Mouse (Mus musculus) mesoderm, embryonic 11.5 days (tissue): Measurements from ENCODE around the gene Prm1.
"Not testable (repeated sequence)": the region's sequence is repeated elsewhere in the genome, so short reads cannot be mapped to it uniquely, and the experiment has no call there.

Experiments used
- DNase-seq: peaks from one replicate; pipeline ENCODE4 v3.0.0-alpha.2; 2012; ENCODE audit warnings: low read depth, low spot score

The Prm1 gene

DNA sequence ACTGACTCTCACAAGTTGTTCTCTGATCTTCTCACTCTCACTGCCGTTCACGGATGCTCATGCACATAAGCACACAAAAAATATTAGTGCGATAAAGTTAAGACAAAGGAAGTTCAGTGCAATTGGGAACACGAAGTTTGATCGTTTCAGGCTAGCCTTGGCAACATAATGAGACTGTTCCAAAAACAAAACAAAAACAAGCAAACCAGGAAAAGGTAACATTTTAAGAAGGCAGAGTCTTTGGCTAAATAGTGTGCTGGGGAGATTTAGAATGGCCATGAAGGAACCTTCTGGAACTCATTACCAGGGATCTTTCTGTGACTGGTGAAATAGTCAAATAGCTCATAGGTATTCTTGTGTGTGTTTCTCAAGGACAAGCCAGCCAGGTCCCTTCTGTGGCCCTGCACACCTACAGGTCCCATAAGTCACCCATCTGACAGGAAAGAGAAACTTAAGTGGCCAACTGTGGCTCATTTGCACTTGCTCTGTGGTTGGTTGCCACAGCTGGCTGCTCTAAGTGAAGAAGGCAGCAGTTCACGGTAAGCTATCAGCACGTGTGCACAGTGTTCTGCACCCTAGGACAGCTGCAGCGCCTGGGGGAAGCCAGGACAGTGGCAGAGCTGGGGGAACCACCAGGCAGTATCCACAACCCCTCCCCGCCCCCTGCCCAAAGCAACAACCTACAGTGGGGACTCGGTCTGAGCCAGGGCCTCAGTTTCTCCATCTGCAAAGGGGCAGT lies at the start of gene Prm1:
TSS of gene Prm1 (minus strand) at position 51 of the 739 bp plus-strand sequence.
- DNase-seq, result no peak

DNA sequence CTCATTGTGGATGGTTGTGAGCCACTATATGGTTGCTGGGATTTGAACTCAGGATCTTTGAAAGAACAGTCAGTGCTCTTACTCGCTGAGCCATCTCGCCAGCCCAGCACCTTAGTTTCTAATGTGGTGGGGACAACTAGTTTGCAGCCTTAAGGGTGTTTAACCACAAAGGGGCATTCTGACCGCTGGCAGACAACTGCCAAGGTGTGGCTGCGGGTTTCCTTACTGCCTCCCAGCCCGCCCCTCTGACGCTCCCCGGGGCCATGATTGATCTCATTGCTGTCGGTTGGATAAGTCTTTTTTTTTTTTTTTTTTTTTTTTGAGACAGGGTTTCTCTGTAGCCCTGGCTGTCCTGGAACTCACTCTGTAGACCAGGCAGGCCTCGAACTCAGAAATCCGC lies 46.6 kb upstream of the Prm1 start:
- DNase-seq, result not testable (repeated sequence)

DNA sequence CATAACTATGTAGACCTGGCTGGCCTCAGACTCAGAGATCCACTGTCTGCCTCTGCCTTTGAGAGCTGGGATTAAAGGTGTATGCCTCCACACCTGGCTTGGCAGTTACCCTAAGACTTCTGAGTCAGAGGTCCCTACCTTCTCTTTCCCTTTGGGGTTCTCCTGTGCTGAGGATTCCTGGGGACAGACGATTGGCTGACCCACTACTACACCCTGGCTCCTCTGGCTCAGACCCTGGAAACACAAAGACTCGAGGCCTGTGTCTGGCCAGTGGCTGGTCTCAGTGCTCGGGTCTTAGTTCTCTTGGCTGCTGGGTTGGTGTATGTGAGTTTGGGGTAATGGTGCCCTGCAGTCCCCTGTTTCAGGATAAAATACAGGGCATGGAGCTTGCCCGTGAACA lies 45.3 kb upstream of the Prm1 start:
- no peak for DNase-seq

DNA sequence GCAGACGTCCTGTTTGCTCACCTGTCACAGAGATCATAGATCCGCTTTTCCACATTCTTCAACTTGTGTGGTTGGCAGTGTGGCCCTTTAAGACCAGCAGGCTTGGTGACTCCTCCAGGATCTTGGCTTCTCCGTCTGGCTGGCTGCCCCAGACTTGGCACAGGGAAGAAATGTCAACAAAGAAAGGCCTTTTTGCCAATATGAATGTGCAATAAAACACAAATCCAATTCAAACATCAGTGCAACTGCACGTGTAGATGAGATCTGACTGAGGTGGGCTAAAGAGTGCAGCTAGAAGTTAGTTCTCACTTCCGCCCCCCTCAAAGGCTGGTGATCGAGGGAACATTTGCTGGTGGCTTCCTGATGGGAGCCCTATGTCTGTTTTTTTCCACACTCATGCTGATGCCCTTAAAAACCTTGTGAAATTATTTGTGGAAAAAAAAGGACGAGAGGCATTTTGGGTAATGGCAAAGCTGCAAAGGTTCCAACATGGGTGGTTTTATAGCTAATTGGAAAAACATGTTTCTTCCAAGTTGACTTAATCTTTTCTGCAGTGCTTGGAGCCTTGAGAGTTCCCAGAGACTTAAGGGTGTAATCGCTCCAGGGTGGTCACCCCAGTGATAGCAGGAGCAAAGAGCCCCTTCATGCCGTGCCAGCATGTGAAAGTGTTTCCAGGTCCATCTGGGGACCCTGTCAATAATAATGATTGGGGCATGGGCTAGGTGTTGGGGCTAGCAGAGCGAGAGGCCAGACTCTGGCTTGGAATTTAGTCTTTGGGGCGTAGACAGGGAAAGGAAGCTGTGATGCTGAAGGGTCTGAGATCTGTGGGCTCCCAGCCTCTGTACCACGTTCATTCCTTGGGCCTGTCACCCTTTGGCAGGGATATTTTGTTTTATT lies 44.6 kb upstream of the Prm1 start:
- DNase-seq, result no peak

DNA sequence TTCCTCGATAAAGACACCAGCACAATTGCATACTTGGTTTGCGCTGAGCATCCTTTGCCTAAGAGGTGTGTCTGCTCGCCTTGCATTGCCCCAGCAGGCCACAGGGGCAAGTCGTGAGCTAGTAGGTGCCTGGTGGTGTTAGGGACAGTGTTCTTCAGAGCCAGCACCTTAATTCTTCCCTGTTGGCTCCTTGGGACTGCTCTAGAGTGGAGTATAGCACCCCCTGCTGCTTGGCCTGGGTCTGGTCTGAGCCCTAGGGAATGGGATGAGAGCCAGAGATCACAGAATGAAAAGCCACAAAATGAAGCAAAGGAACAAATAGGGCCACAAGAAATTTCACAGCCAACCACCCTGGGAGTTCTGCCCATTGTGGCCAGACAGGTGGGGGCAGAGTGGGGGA lies 40.9 kb upstream of the Prm1 start:
- DNase-seq, result no peak

DNA sequence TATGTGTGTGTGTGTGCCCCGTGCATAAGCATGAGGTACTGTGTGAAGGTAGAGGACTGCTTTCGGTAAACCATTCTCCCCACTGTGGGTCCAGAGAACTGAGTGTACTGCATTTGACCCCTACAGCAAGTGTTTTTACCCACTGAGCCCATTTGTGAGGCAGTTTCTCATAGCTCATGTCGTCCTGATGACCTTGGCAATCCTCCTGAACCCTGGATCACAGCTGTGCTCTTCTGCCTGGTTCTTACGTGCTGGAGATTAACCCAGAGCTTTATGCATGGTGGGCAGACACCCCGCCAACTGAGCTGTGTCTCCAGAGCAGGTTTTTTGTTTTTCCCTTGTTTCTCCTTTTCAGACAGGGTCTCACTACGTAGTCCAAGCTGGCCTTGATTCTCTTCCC lies 40.3 kb upstream of the Prm1 start:
- DNase-seq, result no peak

DNA sequence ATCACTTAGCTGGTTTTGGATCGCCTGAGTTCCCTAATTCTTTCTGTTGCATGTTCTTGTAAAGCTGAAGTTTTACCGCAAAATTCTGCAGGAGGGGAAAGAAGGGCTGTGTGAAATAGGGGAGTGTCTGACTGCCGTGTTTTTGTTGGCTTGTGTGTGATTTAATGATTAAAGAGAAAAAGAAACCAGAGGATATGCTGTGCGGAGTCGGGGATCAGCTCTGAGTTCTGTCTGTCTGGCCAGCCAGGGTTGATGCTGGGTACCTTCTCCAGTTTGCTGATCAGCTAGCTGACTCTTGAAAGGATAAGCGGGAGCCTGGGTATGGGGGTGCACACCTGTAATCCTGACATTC lies 38.7 kb upstream of the Prm1 start:
- DNase-seq, result no peak

DNA sequence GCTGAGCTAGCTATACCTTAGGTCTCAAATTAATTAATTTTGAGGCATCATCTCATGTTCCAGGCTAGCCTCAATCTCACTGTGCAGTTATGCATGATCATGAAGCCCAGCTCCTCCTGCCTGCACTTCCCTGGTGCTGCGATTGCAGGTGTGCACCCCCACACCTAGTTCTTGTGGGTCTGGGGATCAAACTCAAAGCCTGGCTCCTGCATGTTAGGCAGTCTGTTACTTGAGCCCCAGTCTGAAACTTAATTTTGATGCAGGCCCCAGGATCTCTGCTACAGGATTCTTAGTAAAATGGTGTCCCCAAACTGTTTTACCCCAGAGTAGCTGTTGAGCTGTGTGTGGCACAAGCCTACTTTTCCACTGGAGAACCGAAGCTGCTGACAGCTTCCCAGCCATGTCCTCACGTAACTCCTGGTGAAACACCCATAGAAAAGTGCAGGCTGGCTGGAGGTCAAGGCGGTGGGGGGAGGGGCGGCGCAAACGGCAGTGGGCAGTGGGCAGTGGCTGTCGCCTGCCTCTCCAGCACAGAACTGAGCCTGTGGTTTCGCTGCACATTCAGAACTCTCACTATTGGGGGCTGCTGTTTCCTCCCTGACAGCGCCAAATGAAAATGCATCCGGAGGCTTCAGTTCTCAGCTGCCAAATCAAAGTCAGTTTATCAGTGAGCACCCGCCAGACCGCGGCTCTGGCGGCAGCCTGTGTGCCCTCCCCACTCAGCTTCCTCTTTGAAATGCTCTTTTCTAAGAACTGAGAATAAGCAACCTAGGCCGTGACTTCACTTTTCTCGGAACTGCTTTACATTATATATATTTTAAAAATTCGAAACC lies 38.1 kb upstream of the Prm1 start:
- DNase-seq, result no peak

DNA sequence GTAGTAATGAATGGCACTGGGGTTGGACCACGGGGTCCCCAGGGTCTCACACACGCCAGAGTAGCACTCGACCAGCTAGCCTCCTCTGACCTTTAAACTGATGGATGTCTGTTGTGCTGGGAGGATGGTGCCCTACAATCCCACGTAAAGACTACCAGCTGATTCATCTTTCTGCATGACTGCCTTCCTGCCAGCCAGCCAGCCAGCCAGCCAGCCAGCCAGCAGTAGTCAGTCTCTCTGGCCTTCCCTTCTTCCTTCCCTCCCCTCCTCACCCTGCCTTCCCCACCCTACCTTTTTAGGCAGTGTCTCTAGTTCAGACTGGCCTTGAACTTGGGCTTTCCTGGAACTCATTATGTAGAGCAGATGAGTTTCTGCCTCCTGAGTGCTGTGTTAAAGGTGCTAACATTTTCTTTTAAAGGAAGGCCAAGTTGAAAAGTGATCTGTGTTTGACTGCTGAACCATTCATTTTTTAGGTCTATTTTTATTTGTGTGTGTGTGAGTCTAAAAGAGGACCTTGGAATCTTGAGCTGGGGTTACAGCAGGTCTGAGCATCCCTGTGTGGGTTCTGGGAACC lies 36.7 kb upstream of the Prm1 start:
- no peak for DNase-seq

DNA sequence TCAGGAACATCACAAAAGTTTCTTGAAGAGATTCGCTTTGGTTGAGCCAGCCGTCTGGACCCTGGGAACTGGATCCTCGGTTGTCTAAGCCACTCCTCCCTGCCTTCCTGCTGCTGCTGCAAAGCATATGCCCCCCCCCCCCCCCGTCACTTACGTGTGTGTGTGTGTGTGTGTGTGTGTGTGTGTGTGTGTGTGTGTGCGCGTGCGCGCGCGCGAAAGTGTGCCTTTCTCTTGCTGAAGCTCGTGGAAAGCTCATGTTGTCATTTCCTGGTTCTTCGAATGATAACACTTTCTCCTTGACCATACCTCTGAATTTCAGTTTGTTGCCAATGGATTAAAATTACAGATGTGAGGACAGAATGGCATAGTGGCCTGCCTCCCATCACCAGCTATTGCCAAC lies 34.4 kb upstream of the Prm1 start:
- DNase-seq, result no peak

DNA sequence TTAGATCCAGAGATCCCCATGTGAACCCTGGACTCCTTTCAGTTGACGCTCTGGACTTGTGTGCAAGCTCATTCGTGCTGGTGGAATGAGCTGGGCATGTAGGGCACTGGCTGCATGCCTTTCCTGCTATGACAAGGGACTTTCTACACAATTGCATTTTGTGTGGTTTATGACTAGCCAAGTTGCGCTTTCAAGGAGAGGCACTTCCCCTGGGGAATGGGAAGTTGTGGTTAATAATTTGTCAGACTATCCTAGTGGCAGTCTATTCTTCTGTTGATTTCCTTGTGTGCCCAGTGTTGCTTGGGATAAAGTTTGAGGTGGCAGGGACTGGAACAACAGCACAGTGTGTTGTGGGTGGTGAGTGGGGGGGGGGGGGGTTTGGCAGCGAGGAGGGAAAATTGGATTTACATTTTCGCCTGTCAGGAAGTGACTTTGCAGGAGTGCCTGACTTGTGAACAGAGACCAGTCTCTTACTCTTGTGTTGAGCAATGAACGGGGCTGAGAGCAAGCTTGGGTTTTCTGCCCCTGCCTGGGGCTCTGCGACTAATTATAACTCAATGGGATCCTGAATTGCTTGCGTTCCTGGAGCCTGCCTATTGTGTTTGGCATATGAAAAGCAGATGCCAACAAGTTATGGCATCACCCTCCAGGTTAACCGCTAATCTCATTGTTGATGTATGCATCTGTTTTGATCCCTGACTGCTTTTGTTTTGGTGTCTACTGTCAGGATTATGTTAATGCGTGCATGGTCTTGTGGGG lies 33.0 kb upstream of the Prm1 start:
- DNase-seq, result peak; percentile 27

DNA sequence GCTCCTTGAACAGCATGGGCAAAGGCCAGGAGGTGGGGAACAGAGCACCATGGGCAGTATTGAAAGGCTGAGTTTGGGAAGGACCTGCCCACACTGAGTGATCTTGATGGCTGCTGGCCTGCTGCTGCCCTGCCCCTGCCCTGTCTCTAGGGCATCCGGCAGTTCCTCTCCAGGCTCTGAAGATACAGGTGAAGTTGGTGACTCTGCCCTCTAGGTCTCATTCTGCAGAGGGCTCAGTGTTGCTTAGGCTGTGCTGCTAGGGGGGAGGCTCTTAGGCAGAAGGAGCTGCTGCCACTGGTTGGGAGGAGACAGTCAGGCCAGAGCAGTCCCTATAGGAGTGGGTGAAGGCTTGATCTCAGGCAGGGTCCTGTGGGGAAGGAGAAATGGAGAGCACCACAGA lies 32.3 kb upstream of the Prm1 start:
- no peak for DNase-seq

DNA sequence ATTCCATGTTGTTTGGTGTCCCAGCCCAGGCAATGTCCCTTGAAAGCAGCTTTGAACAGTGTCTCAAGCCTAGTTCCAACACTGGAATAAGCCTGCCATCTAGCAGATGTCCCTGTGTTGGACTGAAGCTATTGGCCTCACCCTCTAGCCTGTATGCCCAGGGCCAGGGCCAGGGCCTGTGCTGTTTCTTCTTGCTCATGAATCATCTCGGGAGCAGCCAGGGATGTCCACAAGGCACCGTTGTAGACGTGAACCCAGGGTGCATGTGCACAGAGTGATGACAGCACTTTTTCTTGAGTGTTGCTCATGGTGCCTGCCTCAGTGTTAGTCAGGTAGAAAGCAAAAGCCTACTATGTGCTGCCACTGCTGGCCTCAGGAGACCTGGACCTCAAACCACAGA lies 31.6 kb upstream of the Prm1 start:
- no peak for DNase-seq

DNA sequence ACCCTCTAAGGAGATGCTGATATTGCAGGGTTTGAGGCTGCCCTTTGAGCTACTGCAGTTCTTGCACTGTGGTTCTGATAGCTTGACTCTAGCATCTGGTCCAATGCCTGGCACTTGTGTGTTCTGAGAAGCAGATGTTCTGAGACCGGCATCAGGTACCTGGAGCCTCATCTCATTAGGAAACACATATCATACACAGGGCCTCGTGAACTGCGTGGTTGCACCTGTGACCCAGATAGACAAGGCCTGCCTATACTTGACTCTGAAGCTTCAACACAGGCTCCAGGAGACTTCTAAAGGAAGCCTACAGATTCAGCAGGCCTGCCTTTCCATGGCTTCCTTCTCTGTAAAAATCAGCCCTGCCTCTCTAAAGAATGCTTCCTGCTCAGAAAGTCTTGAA lies 30.7 kb upstream of the Prm1 start:
- DNase-seq, result no peak

DNA sequence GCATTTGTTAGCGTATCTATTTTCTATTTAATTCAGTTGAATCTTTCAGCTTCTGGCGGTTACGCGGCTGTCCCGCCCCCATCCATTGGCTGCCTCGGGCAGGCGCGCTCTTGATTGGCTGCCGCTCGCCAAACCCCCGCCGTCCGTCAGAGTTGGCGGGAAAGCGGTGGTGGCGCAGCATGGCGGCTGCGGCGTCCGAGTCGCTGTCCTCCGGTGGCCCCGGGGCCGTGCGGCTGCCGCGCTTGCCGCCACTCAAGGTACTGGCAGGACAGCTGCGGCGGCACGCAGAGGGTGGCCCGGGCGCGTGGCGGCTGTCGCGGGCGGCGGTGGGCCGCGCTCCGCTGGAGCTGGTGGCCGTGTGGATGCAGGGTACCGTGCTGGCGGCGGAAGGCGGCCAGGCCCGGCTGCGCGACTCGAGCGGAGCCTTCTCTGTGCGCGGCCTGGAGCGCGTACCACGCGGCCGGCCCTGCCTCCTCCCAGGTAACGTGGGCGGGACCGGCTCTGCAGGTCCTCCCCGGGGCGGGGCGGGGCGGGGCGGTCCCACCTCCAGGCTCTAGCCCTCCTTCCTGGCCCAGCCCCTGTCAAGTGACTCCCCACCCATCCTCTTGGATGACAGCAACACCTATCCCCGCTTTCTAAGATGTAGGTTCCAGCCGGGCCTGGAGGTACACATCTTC lies 29.4 kb upstream of the Prm1 start, which contains the start of gene Rmi2:
TSS of gene Rmi2 (plus strand) at position 149 of the 677 bp plus-strand sequence.
- peak; percentile 88 for DNase-seq

DNA sequence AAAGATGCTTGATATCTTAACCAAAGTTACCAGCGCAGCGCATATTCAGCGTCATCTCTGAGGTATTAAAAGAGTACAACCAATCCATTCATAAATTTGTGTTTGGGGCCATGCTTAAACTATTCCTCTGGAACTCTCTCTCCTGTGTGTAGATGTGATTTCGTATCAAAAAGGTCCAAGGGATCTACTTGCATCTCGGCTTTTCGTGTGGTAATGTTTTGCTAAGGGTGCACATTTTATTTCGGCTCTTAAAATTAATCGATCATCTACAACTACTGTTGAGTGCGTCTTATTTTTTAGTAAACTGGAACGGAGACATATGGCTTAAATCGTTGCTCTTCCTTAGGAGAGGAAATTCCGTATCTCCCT lies 28.9 kb upstream of the Prm1 start:
- no peak for DNase-seq

DNA sequence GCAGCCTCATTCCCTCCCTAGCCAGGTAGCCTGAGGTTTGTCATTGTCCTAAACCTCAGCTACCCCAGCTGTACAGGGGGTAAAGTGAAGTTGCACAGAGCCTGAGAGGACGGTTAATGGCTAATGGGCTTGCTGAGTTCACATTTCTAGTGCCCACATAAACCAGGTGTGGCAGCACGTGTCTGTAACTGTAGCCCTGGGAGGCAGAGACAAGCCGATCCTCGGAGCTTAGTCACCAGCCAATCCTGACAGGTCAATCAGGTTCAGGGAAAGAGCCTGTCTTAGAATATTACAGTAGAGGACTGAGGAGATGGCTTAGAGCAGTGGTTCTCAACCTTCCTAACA lies 22.8 kb upstream of the Prm1 start:
- DNase-seq, result no peak

DNA sequence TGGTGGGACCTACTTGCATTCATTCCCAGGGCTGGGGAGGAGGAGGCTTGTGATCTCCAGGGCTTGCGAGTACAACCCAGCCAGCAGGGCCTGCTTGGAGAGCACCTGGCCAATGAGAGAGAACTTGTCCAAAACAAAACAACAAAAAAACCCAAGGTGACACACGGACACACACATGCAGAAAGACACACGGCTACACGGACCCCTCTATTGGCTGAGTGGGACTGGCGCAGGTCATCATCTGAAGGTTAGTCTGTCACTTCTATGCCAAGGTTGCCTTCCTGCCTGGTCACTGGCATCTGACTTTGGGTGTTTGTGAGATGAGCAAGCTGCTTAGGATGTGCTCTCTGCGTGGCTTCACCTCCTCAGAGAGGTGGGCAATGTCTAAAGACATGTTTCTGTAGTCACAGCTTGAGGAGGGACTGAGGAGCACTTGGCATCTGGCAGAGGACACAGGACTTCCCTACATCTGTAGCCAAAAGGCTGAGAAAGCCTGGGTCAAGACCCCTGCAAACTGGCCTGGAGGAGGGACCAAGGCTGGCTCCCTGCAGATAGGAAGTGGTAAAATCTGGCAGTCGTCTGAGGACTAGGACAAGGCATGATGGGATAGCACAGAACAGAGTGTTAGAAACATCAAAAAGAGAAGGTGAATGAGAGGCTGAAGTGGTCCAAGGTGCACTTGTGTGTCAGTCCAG lies 22.3 kb upstream of the Prm1 start:
- DNase-seq, result no peak

DNA sequence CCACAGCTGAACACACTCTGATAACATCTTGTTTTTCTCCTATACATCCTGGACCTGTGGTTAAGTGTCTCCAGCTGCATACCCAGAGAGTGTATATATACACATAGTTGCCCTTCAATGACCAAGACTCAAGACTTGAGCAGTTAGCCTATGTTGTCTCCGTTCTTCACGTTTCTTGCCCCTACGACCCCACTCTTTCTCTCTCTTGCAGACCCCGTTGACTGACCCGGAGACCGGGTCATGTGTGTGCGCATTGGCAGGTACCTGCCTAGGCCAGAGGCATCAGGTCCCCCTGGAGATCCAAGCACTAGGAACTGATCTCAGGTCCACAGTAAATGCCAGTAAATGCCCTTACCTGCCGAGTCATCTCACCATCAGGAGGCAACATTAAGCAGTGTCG lies 21.6 kb upstream of the Prm1 start:
- DNase-seq, result no peak

DNA sequence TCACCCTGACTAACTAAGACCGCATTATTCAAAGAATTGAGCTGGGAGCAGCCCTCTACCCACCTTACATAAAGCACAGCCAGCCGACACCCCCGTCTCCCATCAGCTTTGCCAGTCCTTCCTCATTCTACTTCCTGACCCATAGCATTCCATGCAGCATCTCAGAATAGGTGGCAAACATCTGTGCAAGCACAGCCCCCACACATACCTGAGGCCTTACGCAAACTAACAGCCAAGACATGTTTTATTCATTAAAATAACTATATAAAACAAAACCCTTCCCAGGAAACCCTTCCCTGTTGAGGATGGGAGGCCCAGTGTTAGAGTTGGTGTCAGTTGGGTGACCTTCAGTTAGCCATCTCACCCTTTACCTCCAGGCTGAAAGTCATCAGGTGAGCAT lies 20.2 kb upstream of the Prm1 start:
- DNase-seq, result no peak
